Mouse (Mus musculus) CH12.LX (cell line): ENCODE data around the gene Naaladl1. TPM values are rescaled to one million over a fixed set of nuclear protein-coding genes. Genes with fewer than 3 reads are reported as not detected.

Experiments
- DNase-seq: peaks from one replicate; pipeline ENCODE4 v3.0.0-alpha.2; 2013; ENCODE audit errors: extremely low read depth
- H3K27ac ChIP-seq: 2 replicates; pipeline ENCODE4 v1.5.1; 2012; ENCODE audit warnings: low read depth, mild to moderate bottlenecking, control low read depth, moderate library complexity; ENCODE audit not compliant: insufficient read depth
- H3K27me3 ChIP-seq: replicated peaks from 2 replicates; pipeline ENCODE3; 2012; ENCODE audit warnings: inconsistent platforms
- H3K36me3 ChIP-seq, 2 experiments: replicated peaks in 1 of 2; 2 replicates each; pipeline versions ENCODE3 to v1.6.1; 2012; ENCODE audit warnings: inconsistent platforms in 1 of 2, low read length in 1 of 2, mild to moderate bottlenecking in 1 of 2, mixed read lengths in 1 of 2, moderate library complexity in 1 of 2; ENCODE audit not compliant: control insufficient read depth in 1 of 2, insufficient read depth in 1 of 2
- H3K4me1 ChIP-seq, 2 experiments: 2 replicates each; pipeline ENCODE4 v1.6.1; 2012; ENCODE audit warnings: inconsistent platforms in 1 of 2, moderate library complexity in 1 of 2; ENCODE audit not compliant: insufficient read depth in 2 of 2, control insufficient read depth in 1 of 2
- H3K4me2 ChIP-seq: 2 replicates; pipeline ENCODE4 v1.6.1; 2012; ENCODE audit warnings: low read depth, mild to moderate bottlenecking, control low read depth; ENCODE audit not compliant: poor library complexity, insufficient read depth, severe bottlenecking
- H3K4me3 ChIP-seq, 3 experiments: fragments of 150-350 bp in 1 of 3; sonication (generic) in 1 of 3; replicated peaks in 1 of 3; 2 replicates each; pipeline versions ENCODE3 to v1.5.1; 2011 to 2012; ENCODE audit warnings: low read depth in 2 of 3, low read length in 2 of 3, mild to moderate bottlenecking in 2 of 3, moderate library complexity in 2 of 3, control low read depth in 1 of 3, improper control_type of control experiment in 1 of 3, inconsistent platforms in 1 of 3, mixed read lengths in 1 of 3; ENCODE audit not compliant: poor library complexity in 1 of 3
- H3K79me2 ChIP-seq: replicated peaks from 2 replicates; pipeline ENCODE4 v1.6.1; 2012; ENCODE audit warnings: mild to moderate bottlenecking, moderate library complexity; ENCODE audit not compliant: control insufficient read depth, poor library complexity, insufficient read depth, severe bottlenecking; ENCODE audit errors: extremely low read depth
- H3K9ac ChIP-seq: 2 replicates; pipeline ENCODE4 v1.6.1; 2012; ENCODE audit warnings: low read depth, mild to moderate bottlenecking, control low read depth, moderate library complexity; ENCODE audit not compliant: insufficient read depth
- H3K9me3 ChIP-seq: replicated peaks from 2 replicates; pipeline ENCODE3; 2012; ENCODE audit warnings: low read length, inconsistent platforms, mixed read lengths
- BHLHE40 ChIP-seq: IDR thresholded peaks from 2 replicates; pipeline ENCODE4 v1.6.1; 2011; ENCODE audit warnings: mild to moderate bottlenecking, low read depth, low read length, improper control_type of control experiment
- CHD2 ChIP-seq: IDR thresholded peaks from 2 replicates; pipeline ENCODE4 v1.6.1; 2011; ENCODE audit warnings: low read length, improper control_type of control experiment
- CTCF ChIP-seq, 2 experiments: IDR thresholded peaks in 1 of 2; conservative IDR thresholded peaks in 1 of 2; 2 replicates each; pipeline ENCODE4 v1.5.1; 2011 to 2012; ENCODE audit warnings: low read depth in 2 of 2, low read length in 2 of 2, improper control_type of control experiment in 1 of 2, inconsistent platforms in 1 of 2, mild to moderate bottlenecking in 1 of 2, moderate library complexity in 1 of 2
- E2F4 ChIP-seq: IDR thresholded peaks from 2 replicates; pipeline ENCODE4 v1.6.1; 2011; ENCODE audit warnings: low read depth, low read length, improper control_type of control experiment; ENCODE audit not compliant: insufficient replicate concordance
- ELF1 ChIP-seq: IDR thresholded peaks from 2 replicates; pipeline ENCODE4 v1.6.1; 2014; ENCODE audit warnings: low read depth, mild to moderate bottlenecking, inconsistent platforms, low read length, improper control_type of control experiment
- ETS1 ChIP-seq: conservative IDR thresholded peaks from 2 replicates; pipeline ENCODE4 v1.6.1; 2012; ENCODE audit warnings: low read depth, mild to moderate bottlenecking, inconsistent platforms, low read length, improper control_type of control experiment, moderate library complexity
- HCFC1 ChIP-seq: IDR thresholded peaks from 2 replicates; pipeline ENCODE4 v1.6.1; 2012; ENCODE audit warnings: low read depth, mild to moderate bottlenecking, inconsistent platforms, low read length, improper control_type of control experiment
- KAT2A ChIP-seq: IDR thresholded peaks from 2 replicates; pipeline ENCODE4 v1.6.1; 2012; ENCODE audit warnings: low read length, improper control_type of control experiment, inconsistent platforms; ENCODE audit not compliant: insufficient replicate concordance
- MAFK ChIP-seq: IDR thresholded peaks from 2 replicates; pipeline ENCODE4 v1.6.1; 2011; ENCODE audit warnings: low read length, improper control_type of control experiment; ENCODE audit not compliant: insufficient replicate concordance
- MAX ChIP-seq: IDR thresholded peaks from 2 replicates; pipeline ENCODE4 v1.6.1; 2011; ENCODE audit warnings: low read length, improper control_type of control experiment
- MAZ ChIP-seq: IDR thresholded peaks from 2 replicates; pipeline ENCODE4 v1.6.1; 2012; ENCODE audit warnings: low read depth, mild to moderate bottlenecking, inconsistent platforms, low read length, improper control_type of control experiment, moderate library complexity
- MEF2A ChIP-seq: IDR thresholded peaks from 2 replicates; pipeline ENCODE4 v1.6.1; 2014; ENCODE audit warnings: low read depth, mild to moderate bottlenecking, inconsistent platforms, low read length, improper control_type of control experiment, borderline replicate concordance
- MXI1 ChIP-seq: IDR thresholded peaks from 2 replicates; pipeline ENCODE4 v1.6.1; 2011; ENCODE audit warnings: mild to moderate bottlenecking, low read depth, low read length, improper control_type of control experiment
- MYC ChIP-seq: IDR thresholded peaks from 2 replicates; pipeline ENCODE4 v1.6.1; 2011; ENCODE audit warnings: low read depth, mild to moderate bottlenecking, improper control_type of control experiment, low read length
- RAD21 ChIP-seq: IDR thresholded peaks from 2 replicates; pipeline ENCODE4 v1.6.1; 2011; ENCODE audit warnings: low read depth, mild to moderate bottlenecking, low read length, improper control_type of control experiment, moderate library complexity
- SIN3A ChIP-seq: IDR thresholded peaks from 2 replicates; pipeline ENCODE4 v1.6.1; 2012; ENCODE audit warnings: low read length, improper control_type of control experiment, inconsistent platforms
- SMC3 ChIP-seq: IDR thresholded peaks from 2 replicates; pipeline ENCODE4 v1.6.1; 2011; ENCODE audit warnings: low read depth, low read length, improper control_type of control experiment
- TBP ChIP-seq: conservative IDR thresholded peaks from 2 replicates; pipeline ENCODE4 v1.6.1; 2011; ENCODE audit warnings: low read depth, low read length, improper control_type of control experiment
- UBTF ChIP-seq: IDR thresholded peaks from 2 replicates; pipeline ENCODE4 v1.6.1; 2012; ENCODE audit warnings: low read depth, mild to moderate bottlenecking, inconsistent platforms, low read length, improper control_type of control experiment, moderate library complexity
- USF1 ChIP-seq: IDR thresholded peaks from 2 replicates; pipeline ENCODE4 v1.6.1; 2014; ENCODE audit warnings: low read depth, mild to moderate bottlenecking, inconsistent platforms, low read length, improper control_type of control experiment
- USF2 ChIP-seq: conservative IDR thresholded peaks from 2 replicates; pipeline ENCODE4 v1.6.1; 2011; ENCODE audit warnings: low read depth, low read length, improper control_type of control experiment
- ZKSCAN1 ChIP-seq: IDR thresholded peaks from 2 replicates; pipeline ENCODE4 v1.6.1; 2012; ENCODE audit warnings: low read depth, inconsistent platforms, low read length, improper control_type of control experiment, borderline replicate concordance
- ZMIZ1 ChIP-seq: IDR thresholded peaks from 2 replicates; pipeline ENCODE4 v1.6.1; 2012; ENCODE audit warnings: low read depth, mild to moderate bottlenecking, inconsistent platforms, low read length, improper control_type of control experiment
- ZNF384 ChIP-seq: IDR thresholded peaks from 2 replicates; pipeline ENCODE4 v1.6.1; 2012; ENCODE audit warnings: low read depth, low read length, improper control_type of control experiment, inconsistent platforms
- dilution Hi-C: fragments of 300-500 bp; cut with MboI; formaldehyde crosslinking; loops from 2 replicates; pipeline ENCODE4 v1.14.3; 2020; ENCODE audit warnings: low sequenced_read_pairs; ENCODE audit not compliant: extremely low pct_unique_long_range_greater_than_20kb, extremely low pct_ligation_motif_present
- in situ Hi-C: fragments of 300-500 bp; cut with MboI; formaldehyde crosslinking; loops from 3 replicates; pipeline ENCODE4 v1.14.3; 2019; ENCODE audit warnings: low sequenced_read_pairs, low pct_ligation_motif_present, low pct_unique_long_range_greater_than_20kb, mixed read lengths
- polyA plus RNA-seq: library from polyadenylated mRNA; unstranded; fragments of >175 nt; gene quantifications from 2 replicates; pipeline ENCODE4 v1.2.1, GENCODE M21; 2012; ENCODE audit warnings: low read depth; ENCODE audit not compliant: insufficient read length
- total RNA-seq, 2 experiments: library from RNA; depleted of rRNA; stranded (reverse); fragments of 300-350 nt in 1 of 2; fragments of >200 nt in 1 of 2; gene quantifications; 2 replicates each; pipeline ENCODE4 v1.2.3; 2012 to 2014

Naaladl1 gene
- total and polyA plus RNA-seq, 3 experiments, result 0.24 to 1.9 (median 0.34) TPM

- Histone ChIP-seq H3K27me3 (peaks cover 7% of the 10 kb centered on the region), H3K4me2 (peak within 1 kb of the TSS; percentile 48), H3K9me3 (peaks cover 2% of the 10 kb centered on the region), H3K79me2 (no peaks in the 10 kb centered on the region), H3K27ac (peak within 1 kb of the TSS; percentile 80), H3K36me3 (peaks cover 4 to 17% of the 10 kb centered on the region in 2 experiments), H3K4me3 (peak within 1 kb of the TSS; percentile 61 to 87 (median 79)), H3K9ac (peak within 1 kb of the TSS; percentile 77), H3K4me1 (peaks cover 8% of the 10 kb centered on the region in 2 experiments)
- dilution Hi-C loops (no loop called here), in situ Hi-C loops (no loop called here)
- DNase-seq, result peak; percentile 94
- TF ChIP-seq MAZ (no peak), USF1 (no peak), MXI1 (peak; percentile 29; the same call in 1 of the 2 replicates), USF2 (no peak), HCFC1 (peak; percentile 10; the same call in 1 of the 2 replicates), MYC (peak; percentile 65), RAD21 (peak; percentile 47), SMC3 (peak; percentile 43), TBP (peak; percentile 73), ELF1 (0 out of 2 replicates have a peak, but pooled peaks have one; percentile 29), CTCF (conservative IDR thresholded peaks at IDR 0.05 in 1 of 2, IDR thresholded peaks at IDR 0.05 in 1 of 2; ENCODE audit: low read depth in 2 of 2, low read length in 2 of 2) (peak; percentile 60 to 70), ETS1 (0 out of 2 replicates have a peak, but pooled peaks have one; percentile 3)
Observed at GRCm38 (mm10) chr19:6141394-6141749, 35.8 kb downstream of the Naaladl1 start, which contains the start of gene Arl2. Arl2 (minus strand) TSS chr19:6141548.

GRCm38 (mm10) chr19:6144842-6145241 lies 39.3 kb downstream of the Naaladl1 start:
- Histone ChIP-seq H3K9me3 (peaks cover 2% of the 10 kb centered on the region), H3K79me2 (no peaks in the 10 kb centered on the region), H3K9ac (no peak overlapping the region), H3K4me3 (no peak overlapping the region), H3K4me1 (peaks cover 6% of the 10 kb centered on the region in 2 experiments), H3K27ac (no peak overlapping the region), H3K4me2 (no peak overlapping the region)
- dilution Hi-C loops (no loop called here), in situ Hi-C loops (no loop called here)
- DNase-seq, result no peak
- TF ChIP-seq SMC3 (peak; percentile 54), UBTF (no peak), E2F4 (no peak), ZKSCAN1 (no peak), BHLHE40 (no peak), SIN3A (no peak), MAZ (no peak), RAD21 (peak; percentile 60), ZMIZ1 (no peak), MAX (peak; percentile 36; the same call in 1 of the 2 replicates), MEF2A (no peak), USF1 (peak; percentile 12; the same call in 1 of the 2 replicates), MYC (peak; percentile 48; the same call in 1 of the 2 replicates), CHD2 (no peak), ZNF384 (no peak), CTCF (conservative IDR thresholded peaks at IDR 0.05 in 1 of 2, IDR thresholded peaks at IDR 0.05 in 1 of 2; ENCODE audit: low read depth in 2 of 2, low read length in 2 of 2) (peak in 1 of 2 experiments; percentile 55; a peak in 2 of 4 replicates), KAT2A (no peak), MAFK (no peak)
- TF ChIP-seq, all 38 proteins: peak for 6
- Histone ChIP-seq H3K36me3 (no peaks in the 10 kb centered on the region), H3K27me3 (peaks cover 20% of the 10 kb centered on the region)
